Mouse (Mus musculus): ENCODE measurements around the gene Olfr1446. TPM values are rescaled to one million over a fixed set of nuclear protein-coding genes. Genes with fewer than 3 reads are reported as not detected.

Gene Olfr1446
- polyA plus RNA-seq, 1 experiment from 2014 or later = not detected

DNA sequence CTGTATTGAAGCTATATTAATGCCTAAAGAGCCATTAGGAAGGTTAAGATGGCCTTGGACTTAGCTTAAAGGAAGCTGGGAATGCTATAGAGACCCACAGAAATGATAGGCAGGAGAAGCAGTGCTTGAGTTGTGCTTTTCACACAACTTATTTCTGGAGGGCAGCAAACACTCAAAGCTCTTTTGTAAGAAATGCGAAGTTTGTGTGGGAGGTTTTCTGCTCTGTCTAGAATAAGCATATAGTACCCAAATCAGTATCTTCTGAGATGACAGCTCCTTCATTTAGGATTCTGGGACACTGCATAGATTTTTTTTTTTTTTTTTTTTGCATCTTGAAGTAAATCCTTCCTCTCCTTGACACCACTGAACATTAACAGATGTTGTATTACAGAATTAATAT, 54.8 kb downstream of the Olfr1446 start:
- H3K4me1 ChIP-seq (ENCODE audit: insufficient read depth) = no peaks in the 10 kb centered on the region
- H3K4me2 ChIP-seq = no peak overlapping the region
- no peaks in the 10 kb centered on the region for H3K27me3 ChIP-seq (ENCODE audit: insufficient read depth, low read length)
- no peak for TF ChIP-seq CTCF (IDR thresholded peaks at IDR 0.05; ENCODE audit: low read depth)
- no peaks in the 10 kb centered on the region for H3K9me3 ChIP-seq (ENCODE audit: low read depth, low read length)
- no peak overlapping the region for H3K27ac ChIP-seq (ENCODE audit: low read depth)
- ATAC-seq (ENCODE audit: insufficient read depth) = no peak
- 79% methylated on average over 1 of the region's 1 CpGs for WGBS
- H3K9ac ChIP-seq = no peak overlapping the region
- H3K4me3 ChIP-seq (ENCODE audit: low read depth, low read length) = no peak overlapping the region
- H3K36me3 ChIP-seq (ENCODE audit: insufficient read depth) = no peaks in the 10 kb centered on the region
- DNase-seq = no peak

Other genes starting within 250 kb of the Olfr1446 start
- gene Olfr1442, start 223.1 kb downstream of the Olfr1446 start, polyA plus RNA-seq (2014; fragmentation: Nextera tagmentation; extraction: Ambion mirVana) = not detected in 2 replicates
- not detected in 2 replicates for gene Olfr1443, start 215.4 kb downstream of the Olfr1446 start, polyA plus RNA-seq (2014; fragmentation: Nextera tagmentation; extraction: Ambion mirVana)
- gene Keg1, start 197.7 kb downstream of the Olfr1446 start, polyA plus RNA-seq (2014; fragmentation: Nextera tagmentation; extraction: Ambion mirVana) = not detected in 2 replicates
- gene Cntf, start 127.9 kb downstream of the Olfr1446 start, polyA plus RNA-seq (2014; fragmentation: Nextera tagmentation; extraction: Ambion mirVana) = 0.55 TPM in 2 replicates
- 10.8 and 11.5 TPM in 2 replicates for gene Zfp91, start 97.4 kb downstream of the Olfr1446 start, polyA plus RNA-seq (2014; fragmentation: Nextera tagmentation; extraction: Ambion mirVana)
- gene Lpxn, start 97.3 kb downstream of the Olfr1446 start, polyA plus RNA-seq (2014; fragmentation: Nextera tagmentation; extraction: Ambion mirVana) = 1.2 and 1.4 TPM in 2 replicates
- gene Gm5244, start 46.8 kb downstream of the Olfr1446 start, polyA plus RNA-seq (2014; fragmentation: Nextera tagmentation; extraction: Ambion mirVana) = not detected in 2 replicates
- not detected in 2 replicates for gene Olfr1444, start 36.2 kb downstream of the Olfr1446 start, polyA plus RNA-seq (2014; fragmentation: Nextera tagmentation; extraction: Ambion mirVana)
- not detected in 2 replicates for gene Olfr1445, start 9.7 kb downstream of the Olfr1446 start, polyA plus RNA-seq (2014; fragmentation: Nextera tagmentation; extraction: Ambion mirVana)
- not detected in 2 replicates for gene Olfr1447, start 10.2 kb upstream of the Olfr1446 start, polyA plus RNA-seq (2014; fragmentation: Nextera tagmentation; extraction: Ambion mirVana)
- not detected in 2 replicates for gene Olfr1448, start 30.9 kb upstream of the Olfr1446 start, polyA plus RNA-seq (2014; fragmentation: Nextera tagmentation; extraction: Ambion mirVana)
- not detected in 2 replicates for gene Olfr1449, start 37.3 kb upstream of the Olfr1446 start, polyA plus RNA-seq (2014; fragmentation: Nextera tagmentation; extraction: Ambion mirVana)
- not detected in 2 replicates for gene Olfr1450, start 56.7 kb upstream of the Olfr1446 start, polyA plus RNA-seq (2014; fragmentation: Nextera tagmentation; extraction: Ambion mirVana)
- gene Olfr1451, start 101.5 kb upstream of the Olfr1446 start, polyA plus RNA-seq (2014; fragmentation: Nextera tagmentation; extraction: Ambion mirVana) = not detected in 2 replicates
- gene Olfr1453, start 134.8 kb upstream of the Olfr1446 start, polyA plus RNA-seq (2014; fragmentation: Nextera tagmentation; extraction: Ambion mirVana) = not detected in 2 replicates
- not detected in 2 replicates for gene Olfr1454, start 167.1 kb upstream of the Olfr1446 start, polyA plus RNA-seq (2014; fragmentation: Nextera tagmentation; extraction: Ambion mirVana)
- gene Olfr1457, start 204.4 kb upstream of the Olfr1446 start, polyA plus RNA-seq (2014; fragmentation: Nextera tagmentation; extraction: Ambion mirVana) = not detected in 2 replicates
- gene Olfr1458, start 213.3 kb upstream of the Olfr1446 start, polyA plus RNA-seq (2014; fragmentation: Nextera tagmentation; extraction: Ambion mirVana) = not detected in 2 replicates